Mouse (Mus musculus) layer of hippocampus, adult 8-10 months (tissue): ENCODE measurements around the gene Alkbh7. TPM values are rescaled to one million over a fixed set of nuclear protein-coding genes. Genes with fewer than 3 reads are reported as not detected.
A peak's percentile ranks its signal among the peaks of the same experiment; 100 is the strongest.

Experiments
- DNase-seq, 2 experiments: peaks; one replicate each; pipeline ENCODE4 v3.0.0; 2022; ENCODE audit warnings: low spot score in 2 of 2
- total RNA-seq, 4 experiments: library from RNA; stranded (reverse); gene quantifications; 2 replicates each; pipeline ENCODE4 v1.2.4; 2022

Alkbh7 gene
- total RNA-seq, 4 experiments from 2014 or later: 24.3 to 29.5 (median 25.4) TPM

GRCm38 (mm10) chr17:56986105-56986805 lies 10.9 kb upstream of the Alkbh7 start:
- DNase-seq: no peak

GRCm38 (mm10) chr17:56988441-56988840 lies 8.7 kb upstream of the Alkbh7 start:
- no peak for DNase-seq

- DNase-seq: no peak
Measured at GRCm38 (mm10) chr17:56988921-56989430, 8.2 kb upstream of the Alkbh7 start.

GRCm38 (mm10) chr17:56989467-56990114 lies 7.5 kb upstream of the Alkbh7 start:
- no peak for DNase-seq

- peak; percentile 94 to 95 for DNase-seq
Measured at GRCm38 (mm10) chr17:56990115-56990746, 6.9 kb upstream of the Alkbh7 start, which contains the start of gene Clpp. Gene Clpp (plus strand): TSS chr17:56990305.

GRCm38 (mm10) chr17:56990966-56991365 lies 6.2 kb upstream of the Alkbh7 start:
- DNase-seq: no peak

GRCm38 (mm10) chr17:56995046-56995445 lies 2.1 kb upstream of the Alkbh7 start:
- no peak for DNase-seq

GRCm38 (mm10) chr17:56996506-56996905 lies 633 bp upstream of the Alkbh7 start:
- no peak for DNase-seq

GRCm38 (mm10) chr17:56999414-56999813 lies 2.3 kb downstream of the Alkbh7 start:
- no peak for DNase-seq

- no peak for DNase-seq
Measured at GRCm38 (mm10) chr17:56999968-57000609, 3.0 kb downstream of the Alkbh7 start, which contains the start of gene Pspn. Gene Pspn (minus strand): TSS chr17:57000018.

- DNase-seq: no peak
Measured at GRCm38 (mm10) chr17:57001228-57001627, 4.1 kb downstream of the Alkbh7 start.

GRCm38 (mm10) chr17:57003994-57004393 lies 6.9 kb downstream of the Alkbh7 start:
- no peak for DNase-seq

GRCm38 (mm10) chr17:57007137-57007905 lies 10.2 kb downstream of the Alkbh7 start:
- DNase-seq: no peak

GRCm38 (mm10) chr17:57010911-57011235 lies 13.7 kb downstream of the Alkbh7 start:
- DNase-seq: no peak

- DNase-seq: peak; percentile 95 to 96
Measured at GRCm38 (mm10) chr17:57011236-57012141, 14.3 kb downstream of the Alkbh7 start, which contains the start of the genes Gtf2f1 and Gm17949. Gene Gtf2f1 (minus strand): TSS chr17:57011288. Gene Gm17949 (plus strand): TSS chr17:57011469.

GRCm38 (mm10) chr17:57012245-57012795 lies 15.2 kb downstream of the Alkbh7 start:
- DNase-seq: no peak

- no peak for DNase-seq
Measured at GRCm38 (mm10) chr17:57019693-57020092, 22.6 kb downstream of the Alkbh7 start.

GRCm38 (mm10) chr17:57020960-57021359 lies 23.8 kb downstream of the Alkbh7 start:
- DNase-seq: no peak

GRCm38 (mm10) chr17:57027471-57027870 lies 30.3 kb downstream of the Alkbh7 start:
- no peak for DNase-seq
